Mouse (Mus musculus): ENCODE measurements at regions not wholly inside any gene's neighbourhood (a gene's known extent, or its start where the extent isn't known, plus 50 kb on each side); places are given as distances from the start of the nearest gene placed in this dataset.

- TF ChIP-seq CTCF (IDR thresholded peaks at IDR 0.05; ENCODE audit: borderline replicate concordance, insufficient read depth, low read depth, low read length) (no peak), POLR2A (IDR thresholded peaks at IDR 0.05; ENCODE audit: borderline replicate concordance, insufficient read depth, low read length) (no peak)
These were observed 168.0 kb downstream of the Fam84a start for GRCm38 (mm10) chr12:13983631-13984395.

All from cerebellum, adult 2 months (tissue).